Comparison of ENCODE assay signal across 17 mouse cellular contexts in genomic region chr5:53983358-53983757, GRCm38 (mm10).
"Had no signal": no experiment of that assay in that cellular context is flagged by ENCODE, and none has a peak within 500 bp of the region (broad histone marks: within the 10 kb centered on the region; RNA-seq: fewer than 3 reads in every experiment).

No protein-coding gene starts in this region.

- H3K36me3 ChIP-seq: neural tube, embryonic 12.5 days; neural tube, embryonic 13.5 days; neural tube, embryonic 15.5 days; stomach, embryonic 15.5 days had no signal

- H3K27me3 ChIP-seq: neural tube, embryonic 12.5 days; neural tube, embryonic 13.5 days; neural tube, embryonic 15.5 days; stomach, embryonic 15.5 days had no signal

- H3K4me3 ChIP-seq: neural tube, embryonic 12.5 days; neural tube, embryonic 13.5 days; neural tube, embryonic 15.5 days; stomach, embryonic 15.5 days had no signal

- H3K9ac ChIP-seq: neural tube, embryonic 12.5 days; neural tube, embryonic 13.5 days; neural tube, embryonic 15.5 days; stomach, embryonic 15.5 days had no signal

- H3K9me3 ChIP-seq: neural tube, embryonic 12.5 days; neural tube, embryonic 13.5 days; neural tube, embryonic 15.5 days; stomach, embryonic 15.5 days had no signal

- H3K27ac ChIP-seq: neural tube, embryonic 12.5 days; neural tube, embryonic 13.5 days; neural tube, embryonic 15.5 days; stomach, embryonic 15.5 days; stomach, postnatal 0 days had no signal

- DNase-seq: retina, postnatal 1 day; right cerebral cortex, adult 18-20 months; right cerebral cortex, postnatal 14 days; right cerebral cortex, postnatal 25 days; right cerebral cortex, postnatal 4 days; spleen, adult 18-20 months; thymus, adult 18-20 months; thymus, adult 2 months; thymus, postnatal 14 days; thymus, postnatal 25 days; thymus, postnatal 36 days; thymus, postnatal 4 days had no signal

- H3K4me1 ChIP-seq: neural tube, embryonic 12.5 days; neural tube, embryonic 13.5 days; neural tube, embryonic 15.5 days; stomach, embryonic 15.5 days had no signal
